Comparison of ENCODE assay signal across 18 mouse cellular contexts in genomic region chr12:44425040-44425439, GRCm38 (mm10).
A peak's percentile ranks its signal among the peaks of the same experiment; 100 is the strongest.
DNase-seq lines count a peak whose midpoint lies in the region; ATAC-seq lines count a peak whose summit lies in the region.
"Had no signal": no experiment of that assay in that cellular context is flagged by ENCODE, and none has a peak within 500 bp of the region (broad histone marks: within the 10 kb centered on the region; RNA-seq: fewer than 3 reads in every experiment).

No protein-coding gene starts in this region.

- no peak overlapping the region for H3K4me3 ChIP-seq in forebrain, embryonic 10.5 days
- H3K4me3 ChIP-seq in forebrain, embryonic 14.5 days (ENCODE audit: low read depth, low read length) = no peak overlapping the region
- H3K4me3 ChIP-seq in limb, embryonic 11.5 days (ENCODE audit: low read depth, low read length) = no peak overlapping the region
- H3K4me3 ChIP-seq in limb, embryonic 10.5 days = no peak overlapping the region
- H3K4me3 ChIP-seq in limb, embryonic 13.5 days = no peak overlapping the region
- H3K4me3 ChIP-seq: layer of hippocampus, adult 2 months; limb, embryonic 12.5 days; neural tube, embryonic 13.5 days had no signal

- peaks cover 16% of the 10 kb centered on the region for H3K4me1 ChIP-seq in forebrain, embryonic 10.5 days
- H3K4me1 ChIP-seq in forebrain, embryonic 14.5 days (ENCODE audit: control insufficient read depth, insufficient read depth, low read length) = peaks cover 2% of the 10 kb centered on the region; the same call in 1 of the 2 replicates
- no peaks in the 10 kb centered on the region for H3K4me1 ChIP-seq in limb, embryonic 11.5 days (ENCODE audit: control insufficient read depth, insufficient read depth, low read length)
- no peaks in the 10 kb centered on the region for H3K4me1 ChIP-seq in limb, embryonic 10.5 days
- no peaks in the 10 kb centered on the region for H3K4me1 ChIP-seq in limb, embryonic 13.5 days
- H3K4me1 ChIP-seq: limb, embryonic 12.5 days had no signal

- H3K36me3 ChIP-seq in forebrain, embryonic 10.5 days (replicated peaks) = no peaks in the 10 kb centered on the region
- H3K36me3 ChIP-seq in forebrain, embryonic 14.5 days (ENCODE audit: control insufficient read depth, insufficient read depth, low read length) = no peaks in the 10 kb centered on the region
- H3K36me3 ChIP-seq in limb, embryonic 11.5 days (ENCODE audit: control insufficient read depth, insufficient read depth, low read length) = no peaks in the 10 kb centered on the region
- no peaks in the 10 kb centered on the region for H3K36me3 ChIP-seq in limb, embryonic 10.5 days
- H3K36me3 ChIP-seq in limb, embryonic 13.5 days = no peaks in the 10 kb centered on the region
- H3K36me3 ChIP-seq: limb, embryonic 12.5 days; neural tube, embryonic 13.5 days had no signal

- no peak overlapping the region for H3K4me2 ChIP-seq in forebrain, embryonic 14.5 days (ENCODE audit: low read length)
- H3K4me2 ChIP-seq in limb, embryonic 11.5 days (ENCODE audit: low read depth, severe bottlenecking) = no peak overlapping the region
- no peak overlapping the region for H3K4me2 ChIP-seq in limb, embryonic 13.5 days (replicated peaks)
- H3K4me2 ChIP-seq: hindbrain, embryonic 14.5 days; limb, embryonic 12.5 days; neural tube, embryonic 13.5 days had no signal

- DNase-seq in forebrain, embryonic 10.5 days (ENCODE audit: extremely low spot score, low spot score) = peak; percentile 21
- DNase-seq in forebrain, embryonic 14.5 days (ENCODE audit: low spot score) = no peak
- DNase-seq in limb, embryonic 11.5 days (ENCODE audit: low spot score) = peak; percentile 69
- no peak for DNase-seq in limb, embryonic 10.5 days (ENCODE audit: low spot score)
- DNase-seq in adipocyte (ENCODE audit: low spot score) = peak; percentile 2
- no peak for DNase-seq in layer of hippocampus, postnatal 14 days (ENCODE audit: low spot score in 2 of 2)
- DNase-seq in cerebellum, adult 11 months = no peak
- DNase-seq: cerebellum, adult 2 months; lung, adult 2 months; midbrain, embryonic 14.5 days; right cerebral cortex, postnatal 14 days; thymus, postnatal 14 days had no signal

- H3K9me3 ChIP-seq in forebrain, embryonic 10.5 days = no peaks in the 10 kb centered on the region
- H3K9me3 ChIP-seq in forebrain, embryonic 14.5 days (replicated peaks; ENCODE audit: control insufficient read depth, low read length) = no peaks in the 10 kb centered on the region
- no peaks in the 10 kb centered on the region for H3K9me3 ChIP-seq in limb, embryonic 11.5 days (ENCODE audit: control insufficient read depth, low read length)
- no peaks in the 10 kb centered on the region for H3K9me3 ChIP-seq in limb, embryonic 10.5 days (replicated peaks)
- H3K9me3 ChIP-seq in limb, embryonic 13.5 days = no peaks in the 10 kb centered on the region
- H3K9me3 ChIP-seq: limb, embryonic 12.5 days; neural tube, embryonic 13.5 days had no signal

- no peak overlapping the region for H3K27ac ChIP-seq in forebrain, embryonic 10.5 days
- no peak overlapping the region for H3K27ac ChIP-seq in forebrain, embryonic 14.5 days (ENCODE audit: low read depth, low read length)
- H3K27ac ChIP-seq in limb, embryonic 11.5 days (replicated peaks; ENCODE audit: low read depth, low read length) = no peak overlapping the region
- no peak overlapping the region for H3K27ac ChIP-seq in limb, embryonic 10.5 days
- no peak overlapping the region for H3K27ac ChIP-seq in limb, embryonic 13.5 days
- H3K27ac ChIP-seq: hindbrain, embryonic 14.5 days; layer of hippocampus, adult 2 months; limb, embryonic 12.5 days; neural tube, embryonic 13.5 days had no signal

- no peak for ATAC-seq in forebrain, embryonic 14.5 days
- ATAC-seq in limb, embryonic 11.5 days (ENCODE audit: insufficient number of reproducible peaks, low FRiP score, low TSS enrichment, low read depth) = peak; percentile 67; the same call in 1 of the 2 replicates
- peak; percentile 78; the same call in 1 of the 2 replicates for ATAC-seq in limb, embryonic 13.5 days (ENCODE audit: low FRiP score, low read depth)
- ATAC-seq: Patski had no signal

- H3K9ac ChIP-seq in forebrain, embryonic 14.5 days (ENCODE audit: low read length) = no peak overlapping the region
- H3K9ac ChIP-seq in limb, embryonic 11.5 days (ENCODE audit: low read length) = no peak overlapping the region
- H3K9ac ChIP-seq in limb, embryonic 13.5 days = no peak overlapping the region
- H3K9ac ChIP-seq: hindbrain, embryonic 14.5 days; limb, embryonic 12.5 days; neural tube, embryonic 13.5 days had no signal

- WGBS in forebrain, embryonic 10.5 days = 4% methylated on average over 6 of the region's 6 CpGs
- WGBS in forebrain, embryonic 14.5 days = 9% methylated on average over 6 of the region's 6 CpGs
- 8% methylated on average over 6 of the region's 6 CpGs for WGBS in limb, embryonic 11.5 days
- WGBS in limb, embryonic 10.5 days = 7% methylated on average over 6 of the region's 6 CpGs
- WGBS in limb, embryonic 13.5 days = 5% methylated on average over 6 of the region's 6 CpGs

- no peaks in the 10 kb centered on the region for H3K27me3 ChIP-seq in forebrain, embryonic 10.5 days (ENCODE audit: poor library complexity, severe bottlenecking)
- no peaks in the 10 kb centered on the region for H3K27me3 ChIP-seq in forebrain, embryonic 14.5 days (replicated peaks; ENCODE audit: control insufficient read depth, insufficient read depth, low read length)
- no peaks in the 10 kb centered on the region for H3K27me3 ChIP-seq in limb, embryonic 11.5 days (ENCODE audit: control insufficient read depth, insufficient read depth, low read length)
- no peaks in the 10 kb centered on the region for H3K27me3 ChIP-seq in limb, embryonic 10.5 days (ENCODE audit: low read depth, poor library complexity, severe bottlenecking)
- H3K27me3 ChIP-seq in limb, embryonic 13.5 days = no peaks in the 10 kb centered on the region
- H3K27me3 ChIP-seq: limb, embryonic 12.5 days; neural tube, embryonic 13.5 days had no signal

Comparison
In these comparisons a context has a peak if more than half of its experiments do, and no peak if none do; other contexts are left out.
1. DNase-seq: peak in forebrain, embryonic 10.5 days (single experiment), limb, embryonic 11.5 days (single experiment) and adipocyte (single experiment); none in forebrain, embryonic 14.5 days (single experiment), limb, embryonic 10.5 days (single experiment), layer of hippocampus, postnatal 14 days (0 of 2) and cerebellum, adult 11 months (single experiment).